Mouse (Mus musculus) heart, embryonic 13.5 days (tissue): ENCODE data around the gene Net1. TPM values are rescaled to one million over a fixed set of nuclear protein-coding genes. Genes with fewer than 3 reads are reported as not detected.

Experiments
- ATAC-seq: fragments of 200-750 bp; cut with Nextera tagmentation; 2 replicates; pipeline ENCODE4 v1.8.0; 2017; ENCODE audit warnings: moderate TSS enrichment; ENCODE audit not compliant: insufficient number of reproducible peaks, low FRiP score, low TSS enrichment; ENCODE audit errors: extremely low read depth
- H3K27ac ChIP-seq: fragments of 300-500 bp; sonication (generic); replicated peaks from 2 replicates; pipeline ENCODE4 v1.5.1; 2015; ENCODE audit warnings: moderate library complexity, mild to moderate bottlenecking, inconsistent platforms
- H3K27me3 ChIP-seq: fragments of 300-500 bp; sonication (generic); replicated peaks from 2 replicates; pipeline ENCODE4 v1.6.1; 2015; ENCODE audit warnings: mild to moderate bottlenecking, inconsistent platforms
- H3K36me3 ChIP-seq: fragments of 300-500 bp; sonication (generic); 2 replicates; pipeline ENCODE4 v1.6.1; 2015; ENCODE audit warnings: mild to moderate bottlenecking, inconsistent platforms
- H3K4me1 ChIP-seq: fragments of 300-500 bp; sonication (generic); 2 replicates; pipeline ENCODE4 v1.6.1; 2015; ENCODE audit warnings: inconsistent platforms
- H3K4me2 ChIP-seq: fragments of 300-500 bp; sonication (generic); 2 replicates; pipeline ENCODE4 v1.6.1; 2015; ENCODE audit warnings: inconsistent platforms, mild to moderate bottlenecking, moderate library complexity
- H3K4me3 ChIP-seq: fragments of 300-500 bp; sonication (generic); 2 replicates; pipeline ENCODE4 v1.5.1; 2015; ENCODE audit warnings: moderate library complexity, mild to moderate bottlenecking, inconsistent platforms
- H3K9ac ChIP-seq: fragments of 300-500 bp; sonication (generic); 2 replicates; pipeline ENCODE4 v1.6.1; 2015; ENCODE audit warnings: inconsistent platforms, mild to moderate bottlenecking, moderate library complexity
- H3K9me3 ChIP-seq: fragments of 300-500 bp; sonication (generic); 2 replicates; pipeline ENCODE4 v1.6.1; 2016; ENCODE audit warnings: inconsistent platforms
- WGBS: fragments of 180-500 bp; shearing (Covaris S2); methylation state at CpG from one replicate; pipeline ENCODE4 v1.1.7; 2015; ENCODE audit warnings: mixed read lengths; 5-methylcytosine and 5-hydroxymethylcytosine counted together
- polyA plus RNA-seq: library from polyadenylated mRNA; unstranded; fragments of >200 nt; fragmentation: Nextera tagmentation; extraction: Ambion mirVana; gene quantifications from 2 replicates; pipeline ENCODE4 v1.2.1, GENCODE M21; 2015

Gene Net1
- polyA plus RNA-seq, 1 experiment from 2014 or later, result 41.7 TPM

- ATAC-seq, result no peak
- Histone ChIP-seq H3K9ac (no peak overlapping the region; the same call in 1 of the 2 replicates), H3K27me3 (no peaks in the 10 kb centered on the region), H3K4me2 (0 out of 2 replicates have a peak overlapping the region, but pooled peaks have one; percentile 18), H3K4me3 (no peak overlapping the region), H3K27ac (no peak overlapping the region), H3K4me1 (peaks cover 33% of the 10 kb centered on the region), H3K36me3 (peaks cover 42% of the 10 kb centered on the region), H3K9me3 (no peaks in the 10 kb centered on the region)
- 52% methylated on average over 8 of the region's 8 CpGs for WGBS
Measured at GRCm38 (mm10) chr13:3890061-3890460, 28.0 kb downstream of the Net1 start.

- Histone ChIP-seq H3K27ac (no peak overlapping the region), H3K4me1 (peaks cover 30% of the 10 kb centered on the region), H3K9me3 (no peaks in the 10 kb centered on the region), H3K27me3 (no peaks in the 10 kb centered on the region), H3K4me2 (no peak overlapping the region), H3K4me3 (no peak overlapping the region), H3K36me3 (peaks cover 51% of the 10 kb centered on the region), H3K9ac (no peak overlapping the region)
- WGBS, result 74% methylated on average over 3 of the region's 3 CpGs
- no peak for ATAC-seq
Measured at GRCm38 (mm10) chr13:3889111-3889510, 28.9 kb downstream of the Net1 start.

- Histone ChIP-seq H3K4me1 (peaks cover 17% of the 10 kb centered on the region), H3K4me3 (no peak overlapping the region), H3K36me3 (peaks cover 75% of the 10 kb centered on the region), H3K9ac (no peak overlapping the region), H3K27ac (no peak overlapping the region), H3K9me3 (no peaks in the 10 kb centered on the region), H3K4me2 (no peak overlapping the region), H3K27me3 (no peaks in the 10 kb centered on the region)
- ATAC-seq, result no peak
- 90% methylated on average over 7 of the region's 7 CpGs for WGBS
Measured at GRCm38 (mm10) chr13:3886663-3887062, 31.4 kb downstream of the Net1 start.

DNA sequence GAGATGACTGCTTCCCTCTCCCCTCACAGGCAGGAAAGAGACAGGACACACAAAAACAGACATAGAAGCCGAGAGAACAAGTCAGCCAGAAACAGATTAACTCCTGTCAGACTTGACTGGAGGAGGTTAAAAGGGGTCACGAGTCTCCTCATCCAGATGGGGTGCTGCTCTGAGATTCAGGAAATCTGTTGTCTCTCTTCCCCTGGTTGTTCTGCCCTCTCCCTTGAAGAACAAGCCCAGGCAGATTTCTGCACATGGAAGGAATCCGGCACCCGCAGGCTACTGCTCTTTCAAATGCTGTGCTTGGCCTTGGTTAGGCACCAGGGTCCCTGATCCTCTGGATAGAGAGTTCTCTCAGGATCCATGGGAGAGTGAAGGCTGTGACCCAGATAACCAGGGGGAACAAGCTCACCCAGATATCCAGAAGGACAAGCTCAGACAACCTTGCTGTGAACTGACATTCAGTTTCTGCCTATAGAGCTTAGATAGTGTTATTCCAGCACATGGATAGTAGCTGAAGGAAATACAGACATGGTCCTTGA is 40.3 kb downstream of the Net1 start:
- Histone ChIP-seq H3K36me3 (peaks cover 31% of the 10 kb centered on the region), H3K4me2 (no peak overlapping the region), H3K9ac (no peak overlapping the region), H3K4me3 (no peak overlapping the region), H3K27me3 (no peaks in the 10 kb centered on the region), H3K27ac (0 out of 2 replicates have a peak overlapping the region, but pooled peaks have one; percentile 25), H3K4me1 (peaks cover 18% of the 10 kb centered on the region), H3K9me3 (no peaks in the 10 kb centered on the region)
- no peak for ATAC-seq
- WGBS, result 57% methylated on average over 4 of the region's 4 CpGs

GRCm38 (mm10) chr13:3877185-3877584 is 40.8 kb downstream of the Net1 start:
- H3K4me3 ChIP-seq, result no peak overlapping the region
- no peaks in the 10 kb centered on the region for H3K9me3 ChIP-seq
- no peak overlapping the region for H3K9ac ChIP-seq
- H3K4me2 ChIP-seq, result no peak overlapping the region
- H3K27ac ChIP-seq, result peak overlapping the region; percentile 25; the same call in 1 of the 2 replicates
- 47% methylated on average over 6 of the region's 6 CpGs for WGBS
- no peaks in the 10 kb centered on the region for H3K27me3 ChIP-seq
- H3K36me3 ChIP-seq, result peaks cover 25% of the 10 kb centered on the region
- peaks cover 18% of the 10 kb centered on the region for H3K4me1 ChIP-seq
- no peak for ATAC-seq

DNA sequence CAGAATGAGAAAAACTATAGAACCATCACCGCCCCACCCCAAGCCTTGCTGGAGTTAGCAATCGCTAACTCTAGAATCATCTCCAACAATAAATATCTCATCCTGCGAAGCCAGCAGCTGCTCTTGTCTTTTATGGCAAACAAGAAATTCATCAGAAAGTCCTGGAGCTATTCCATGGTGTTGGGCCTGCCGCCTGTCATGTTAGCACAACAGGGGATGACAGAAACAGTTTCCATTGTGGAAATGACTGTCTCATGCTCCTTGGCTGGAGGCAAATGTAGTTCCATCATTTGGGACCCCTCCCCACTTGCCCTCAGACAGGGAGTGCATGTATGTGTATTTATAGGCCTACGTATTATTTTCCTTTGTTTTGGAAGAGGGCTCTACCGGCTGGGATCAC is 41.6 kb downstream of the Net1 start:
- Histone ChIP-seq H3K4me1 (peaks cover 18% of the 10 kb centered on the region), H3K4me2 (no peak overlapping the region), H3K36me3 (peaks cover 18% of the 10 kb centered on the region), H3K27ac (no peak overlapping the region), H3K4me3 (no peak overlapping the region), H3K27me3 (no peaks in the 10 kb centered on the region), H3K9me3 (no peaks in the 10 kb centered on the region), H3K9ac (no peak overlapping the region)
- no peak for ATAC-seq
- WGBS, result 71% methylated on average over 6 of the region's 6 CpGs

DNA sequence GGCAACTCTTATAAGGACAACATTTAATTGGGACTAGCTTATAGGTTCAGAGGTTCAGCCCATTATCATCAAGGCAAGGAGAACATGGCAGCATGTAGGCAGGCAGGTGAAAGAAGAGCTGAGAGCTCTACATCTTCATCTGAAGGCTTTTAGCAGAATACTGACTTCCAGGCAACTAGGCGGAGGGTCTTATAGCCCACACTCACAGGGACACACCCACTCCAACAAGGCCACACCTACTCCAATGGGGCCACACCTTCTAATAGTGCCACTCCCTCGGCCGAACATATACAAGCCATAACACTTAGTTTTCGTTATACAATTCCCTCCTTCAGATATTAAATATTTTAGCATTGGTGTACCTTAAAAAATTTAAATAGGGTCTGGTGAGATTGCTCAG is 45.2 kb downstream of the Net1 start:
- Histone ChIP-seq H3K36me3 (no peaks in the 10 kb centered on the region), H3K27ac (no peak overlapping the region), H3K4me1 (peaks cover 17% of the 10 kb centered on the region), H3K4me2 (no peak overlapping the region), H3K9ac (no peak overlapping the region), H3K9me3 (no peaks in the 10 kb centered on the region), H3K4me3 (no peak overlapping the region), H3K27me3 (no peaks in the 10 kb centered on the region)
- ATAC-seq, result no peak
- 84% methylated on average over 4 of the region's 4 CpGs for WGBS

- H3K9me3 ChIP-seq, result no peaks in the 10 kb centered on the region
- no peak overlapping the region for H3K27ac ChIP-seq
- H3K36me3 ChIP-seq, result no peaks in the 10 kb centered on the region
- H3K4me1 ChIP-seq, result peaks cover 15% of the 10 kb centered on the region
- no peaks in the 10 kb centered on the region for H3K27me3 ChIP-seq
- H3K9ac ChIP-seq, result no peak overlapping the region
- no peak overlapping the region for H3K4me2 ChIP-seq
- ATAC-seq, result no peak
- no peak overlapping the region for H3K4me3 ChIP-seq
Measured at GRCm38 (mm10) chr13:3869901-3870300, 48.1 kb downstream of the Net1 start.

- Histone ChIP-seq H3K36me3 (no peaks in the 10 kb centered on the region), H3K27ac (no peak overlapping the region), H3K4me1 (peaks cover 15% of the 10 kb centered on the region), H3K9me3 (no peaks in the 10 kb centered on the region), H3K4me2 (no peak overlapping the region), H3K4me3 (no peak overlapping the region), H3K9ac (no peak overlapping the region), H3K27me3 (no peaks in the 10 kb centered on the region)
- no peak; the same call in 1 of the 2 replicates for ATAC-seq
- 72% methylated on average over 6 of the region's 6 CpGs for WGBS
Measured at GRCm38 (mm10) chr13:3867158-3867557, 50.9 kb downstream of the Net1 start.

GRCm38 (mm10) chr13:3866355-3867052 is 51.5 kb downstream of the Net1 start:
- Histone ChIP-seq H3K36me3 (no peaks in the 10 kb centered on the region), H3K27me3 (no peaks in the 10 kb centered on the region), H3K9ac (no peak overlapping the region), H3K4me3 (no peak overlapping the region), H3K4me2 (peak overlapping the region; percentile 42), H3K9me3 (no peaks in the 10 kb centered on the region), H3K4me1 (peaks cover 15% of the 10 kb centered on the region), H3K27ac (peak overlapping the region; percentile 54)
- ATAC-seq, result no peak
- WGBS, result 42% methylated on average over 8 of the region's 8 CpGs

DNA sequence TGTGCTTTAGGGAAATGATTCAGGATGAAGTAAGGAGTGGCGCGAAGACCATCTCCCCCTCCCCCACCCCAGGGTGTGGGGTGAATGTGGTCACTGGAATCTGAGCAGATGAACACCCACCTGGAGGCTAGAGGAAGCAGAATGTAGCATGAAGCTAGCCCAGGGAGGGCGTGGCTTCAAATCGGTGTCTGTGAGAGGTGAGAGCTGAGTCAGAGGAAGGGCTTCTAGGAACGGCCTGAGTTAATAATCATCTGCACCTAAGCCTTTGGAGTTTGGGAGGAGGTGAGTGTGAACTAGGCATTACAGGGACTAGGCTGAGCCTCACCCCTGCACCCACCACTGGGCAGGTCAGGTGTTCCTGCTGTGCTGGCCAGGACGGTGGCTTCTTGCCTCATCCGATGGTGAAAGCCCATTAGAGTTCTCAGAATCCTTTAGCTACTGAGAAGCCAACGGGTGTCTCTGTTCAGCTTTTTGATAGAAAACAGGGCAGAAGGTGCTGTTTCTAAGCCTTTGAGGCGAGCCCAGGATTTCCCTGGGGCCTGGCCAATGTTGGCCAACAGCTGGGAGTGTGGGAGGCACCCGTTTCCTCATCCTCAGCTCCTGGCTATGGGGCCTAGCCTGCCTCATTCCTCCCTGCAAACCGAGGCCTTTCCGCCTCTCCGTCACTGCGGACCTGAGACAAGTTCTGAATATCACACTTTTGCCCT is 52.2 kb downstream of the Net1 start:
- Histone ChIP-seq H3K4me1 (peaks cover 15% of the 10 kb centered on the region), H3K36me3 (no peaks in the 10 kb centered on the region), H3K27ac (peak overlapping the region; percentile 54), H3K4me2 (peak overlapping the region; percentile 42), H3K9ac (no peak overlapping the region), H3K9me3 (no peaks in the 10 kb centered on the region), H3K4me3 (no peak overlapping the region), H3K27me3 (no peaks in the 10 kb centered on the region)
- ATAC-seq, result no peak
- WGBS, result 65% methylated on average over 14 of the region's 14 CpGs
